In the genomic region with DNA sequence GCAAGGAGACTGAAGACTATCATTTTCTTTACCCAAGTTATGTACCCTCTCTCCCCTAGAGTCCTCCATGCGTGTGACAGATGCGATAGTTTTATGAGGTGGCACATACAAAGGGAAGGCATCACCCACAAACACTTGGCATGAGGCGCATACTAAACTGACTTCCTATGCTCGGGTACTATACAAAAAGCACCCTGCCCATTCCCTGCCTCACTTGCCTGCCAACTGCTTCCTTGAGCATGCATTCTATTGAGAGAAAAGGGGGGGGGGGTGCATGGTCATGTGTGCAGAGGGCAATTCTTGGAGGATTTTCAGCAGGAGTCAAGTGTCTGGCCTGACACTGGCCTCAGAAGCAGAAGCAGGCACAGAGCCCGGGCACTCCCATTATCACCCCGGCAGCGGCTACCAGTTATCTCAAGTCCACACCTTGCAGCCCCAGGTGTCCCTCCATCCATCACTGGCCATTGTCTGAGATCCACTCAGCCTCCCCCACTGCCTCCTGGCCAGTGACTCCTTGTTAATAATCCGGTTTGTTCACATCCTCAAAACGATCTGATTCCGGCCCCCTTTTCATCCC, we compare ENCODE assay signal across 20 mouse cellular contexts. TPM values are rescaled to one million over a fixed set of nuclear protein-coding genes. Genes with fewer than 3 reads are reported as not detected.
"Had no signal": no experiment of that assay in that cellular context is flagged by ENCODE, and none has a peak within 500 bp of the region (broad histone marks: within the 10 kb centered on the region; RNA-seq: fewer than 3 reads in every experiment).

No protein-coding gene starts in this region.

- H3K4me2 ChIP-seq: kidney, embryonic 15.5 days; limb, embryonic 12.5 days; liver, embryonic 13.5 days; lung, embryonic 15.5 days had no signal

- H3K36me3 ChIP-seq: kidney, embryonic 15.5 days; limb, embryonic 12.5 days; liver, embryonic 13.5 days; lung, embryonic 15.5 days had no signal

- H3K9me3 ChIP-seq: kidney, embryonic 15.5 days; limb, embryonic 12.5 days; liver, embryonic 13.5 days; lung, embryonic 15.5 days had no signal

- H3K4me3 ChIP-seq: kidney, embryonic 15.5 days; left cerebral cortex, adult 2 months; limb, embryonic 12.5 days; liver, embryonic 13.5 days; lung, embryonic 15.5 days; myocyte had no signal

- H3K4me1 ChIP-seq: kidney, embryonic 15.5 days; limb, embryonic 12.5 days; liver, embryonic 13.5 days; lung, embryonic 15.5 days had no signal

- DNase-seq: kidney, adult 2 months; kidney, postnatal 14 days; liver; liver, embryonic 13.5 days; liver, postnatal 0 days; right cerebral cortex, postnatal 14 days; thymus, postnatal 36 days had no signal

- H3K27me3 ChIP-seq: kidney, embryonic 15.5 days; limb, embryonic 12.5 days; liver, embryonic 13.5 days; lung, embryonic 15.5 days had no signal

- ATAC-seq: intestine, embryonic 16.5 days; liver, postnatal 0 days had no signal

- H3K9ac ChIP-seq: kidney, embryonic 15.5 days; limb, embryonic 12.5 days; liver, embryonic 13.5 days; liver, postnatal 0 days; lung, embryonic 15.5 days had no signal

- H3K27ac ChIP-seq: kidney, embryonic 15.5 days; left cerebral cortex, adult 2 months; limb, embryonic 12.5 days; liver, embryonic 13.5 days; lung, embryonic 15.5 days had no signal

RNA-seq across cellular contexts. Expression of a gene that starts 44.7 kb away (rescaled TPM):
- total RNA-seq: megakaryocyte-erythroid progenitor cell, adult 5-6 weeks; neutrophil, adult 5-6 weeks had no signal
- polyA plus RNA-seq: kidney, adult 2 months; limb, embryonic 12.5 days; myocyte; spleen, adult 2 months had no signal

RNA-seq across cellular contexts. Expression of a gene that starts 46.3 kb away (rescaled TPM):
- total RNA-seq: layer of hippocampus, postnatal 25 days; left cerebral cortex, adult 2 months; left cerebral cortex, postnatal 14 days; megakaryocyte-erythroid progenitor cell, adult 5-6 weeks; neutrophil, adult 5-6 weeks had no signal
- polyA plus RNA-seq: intestine, embryonic 16.5 days; kidney, adult 2 months; kidney, embryonic 15.5 days; limb, embryonic 12.5 days; liver, embryonic 13.5 days; liver, postnatal 0 days; lung, embryonic 15.5 days; myocyte; spleen, adult 2 months; stomach, embryonic 16.5 days; thymus, postnatal 0 days had no signal
